Mouse (Mus musculus) E14TG2a.4 (cell line): ENCODE data around the gene Olfr1318.

ENCODE experiments used
- CTCF ChIP-seq: conservative IDR thresholded peaks from 2 replicates; pipeline ENCODE4 v1.5.1; 2014; ENCODE audit warnings: low read length
- NANOG ChIP-seq: IDR thresholded peaks from 2 replicates; pipeline ENCODE4 v1.6.1; 2014; ENCODE audit warnings: borderline replicate concordance, low read length, mixed read lengths

- no peak for TF ChIP-seq CTCF
- no peak for TF ChIP-seq NANOG
Observed at GRCm38 (mm10) chr2:112140029-112140428, 14.0 kb upstream of the Olfr1318 start, which contains the start of gene Olfr1317.
